Mouse (Mus musculus): ENCODE measurements around the gene Cyp2w1.
"Not testable (repeated sequence)": the region's sequence is repeated elsewhere in the genome, so short reads cannot be mapped to it uniquely, and the experiment has no call there.

Cyp2w1 gene

GRCm38 (mm10) chr5:139326986-139327633 lies 25.3 kb upstream of the Cyp2w1 start:
- TF ChIP-seq POU5F1 (IDR thresholded peaks at IDR 0.05; ENCODE audit: borderline replicate concordance, low read length) (no peak), NANOG (IDR thresholded peaks at IDR 0.05; ENCODE audit: borderline replicate concordance, low read length) (no peak), CTCF (conservative IDR thresholded peaks at IDR 0.05; ENCODE audit: low read length) (no peak)
- Histone ChIP-seq H3K36me3 (ENCODE audit: insufficient read depth, low read length) (peaks cover 12% of the 10 kb centered on the region), H3K4me1 (replicated peaks; ENCODE audit: low read depth, low read length) (peaks cover 78% of the 10 kb centered on the region), H3K4me3 (replicated peaks; ENCODE audit: low read length) (no peak overlapping the region), H3K27me3 (ENCODE audit: insufficient read depth, low read length) (peaks cover 22% of the 10 kb centered on the region), H3K9me3 (ENCODE audit: low read length) (no peaks in the 10 kb centered on the region)

- no peak for TF ChIP-seq CTCF (conservative IDR thresholded peaks at IDR 0.05; ENCODE audit: low read length)
- TF ChIP-seq NANOG (IDR thresholded peaks at IDR 0.05; ENCODE audit: borderline replicate concordance, low read length), result no peak
- TF ChIP-seq POU5F1 (IDR thresholded peaks at IDR 0.05; ENCODE audit: borderline replicate concordance, low read length), result no peak
- H3K4me1 ChIP-seq (replicated peaks; ENCODE audit: low read depth, low read length), result peaks cover 78% of the 10 kb centered on the region
These were observed 24.8 kb upstream of the Cyp2w1 start for GRCm38 (mm10) chr5:139327634-139328020.

GRCm38 (mm10) chr5:139330766-139331165 lies 21.7 kb upstream of the Cyp2w1 start:
- Histone ChIP-seq H3K27me3 (ENCODE audit: insufficient read depth, low read length) (0 out of 2 replicates have a peak, but pooled peaks cover 3% of the 10 kb centered on the region), H3K36me3 (ENCODE audit: insufficient read depth, low read length) (no peaks in the 10 kb centered on the region), H3K4me1 (replicated peaks; ENCODE audit: low read depth, low read length) (peaks cover 69% of the 10 kb centered on the region), H3K4me3 (replicated peaks; ENCODE audit: low read length) (no peak overlapping the region), H3K9me3 (ENCODE audit: low read length) (no peaks in the 10 kb centered on the region)
- TF ChIP-seq POU5F1 (IDR thresholded peaks at IDR 0.05; ENCODE audit: borderline replicate concordance, low read length) (no peak), CTCF (conservative IDR thresholded peaks at IDR 0.05; ENCODE audit: low read length) (no peak), NANOG (IDR thresholded peaks at IDR 0.05; ENCODE audit: borderline replicate concordance, low read length) (no peak)

More at GRCm38 (mm10) chr5:139327634-139328020, 24.8 kb upstream of the Cyp2w1 start:
- peaks cover 22% of the 10 kb centered on the region for H3K27me3 ChIP-seq (ENCODE audit: insufficient read depth, low read length)
- H3K36me3 ChIP-seq (ENCODE audit: insufficient read depth, low read length), result peaks cover 7% of the 10 kb centered on the region
- no peak overlapping the region for H3K4me3 ChIP-seq (replicated peaks; ENCODE audit: low read length)
- H3K9me3 ChIP-seq (ENCODE audit: low read length), result no peaks in the 10 kb centered on the region

- no peak overlapping the region for H3K4me3 ChIP-seq (replicated peaks; ENCODE audit: low read length)
- H3K36me3 ChIP-seq (ENCODE audit: insufficient read depth, low read length), result peaks cover 7% of the 10 kb centered on the region
- TF ChIP-seq NANOG (IDR thresholded peaks at IDR 0.05; ENCODE audit: borderline replicate concordance, low read length), result no peak
- TF ChIP-seq CTCF (conservative IDR thresholded peaks at IDR 0.05; ENCODE audit: low read length), result peak; percentile 100
- peaks cover 65% of the 10 kb centered on the region for H3K4me1 ChIP-seq (replicated peaks; ENCODE audit: low read depth, low read length)
- no peaks in the 10 kb centered on the region for H3K9me3 ChIP-seq (ENCODE audit: low read length)
- 0 out of 2 replicates have a peak, but pooled peaks cover 3% of the 10 kb centered on the region for H3K27me3 ChIP-seq (ENCODE audit: insufficient read depth, low read length)
These were observed 20.7 kb upstream of the Cyp2w1 start for GRCm38 (mm10) chr5:139331742-139332141.

GRCm38 (mm10) chr5:139332590-139333272 lies 19.7 kb upstream of the Cyp2w1 start:
- Histone ChIP-seq H3K9me3 (ENCODE audit: low read length) (no peaks in the 10 kb centered on the region), H3K4me1 (replicated peaks; ENCODE audit: low read depth, low read length) (peaks cover 62% of the 10 kb centered on the region), H3K4me3 (replicated peaks; ENCODE audit: low read length) (no peak overlapping the region), H3K27me3 (ENCODE audit: insufficient read depth, low read length) (0 out of 2 replicates have a peak, but pooled peaks cover 3% of the 10 kb centered on the region), H3K36me3 (ENCODE audit: insufficient read depth, low read length) (peaks cover 15% of the 10 kb centered on the region)
- no peak for TF ChIP-seq CTCF (conservative IDR thresholded peaks at IDR 0.05; ENCODE audit: low read length)
- no peak for TF ChIP-seq POU5F1 (IDR thresholded peaks at IDR 0.05; ENCODE audit: borderline replicate concordance, low read length)
- TF ChIP-seq NANOG (IDR thresholded peaks at IDR 0.05; ENCODE audit: borderline replicate concordance, low read length), result no peak

GRCm38 (mm10) chr5:139333301-139334013 lies 19.0 kb upstream of the Cyp2w1 start:
- Histone ChIP-seq H3K36me3 (ENCODE audit: insufficient read depth, low read length) (peaks cover 22% of the 10 kb centered on the region), H3K27me3 (ENCODE audit: insufficient read depth, low read length) (0 out of 2 replicates have a peak, but pooled peaks cover 3% of the 10 kb centered on the region), H3K9me3 (ENCODE audit: low read length) (no peaks in the 10 kb centered on the region), H3K4me1 (replicated peaks; ENCODE audit: low read depth, low read length) (peaks cover 67% of the 10 kb centered on the region), H3K4me3 (replicated peaks; ENCODE audit: low read length) (no peak overlapping the region)
- TF ChIP-seq CTCF (conservative IDR thresholded peaks at IDR 0.05; ENCODE audit: low read length), result peak; percentile 23
- TF ChIP-seq POU5F1 (IDR thresholded peaks at IDR 0.05; ENCODE audit: borderline replicate concordance, low read length), result no peak

GRCm38 (mm10) chr5:139334394-139334793 lies 18.0 kb upstream of the Cyp2w1 start:
- not testable (repeated sequence) for H3K27me3 ChIP-seq (ENCODE audit: insufficient read depth, low read length); H3K4me3 ChIP-seq (replicated peaks; ENCODE audit: low read length); H3K9me3 ChIP-seq (ENCODE audit: low read length)
- H3K4me1 ChIP-seq (replicated peaks; ENCODE audit: low read depth, low read length), result peaks cover 74% of the 10 kb centered on the region
- peaks cover 30% of the 10 kb centered on the region for H3K36me3 ChIP-seq (ENCODE audit: insufficient read depth, low read length)
- peak; percentile 26 for TF ChIP-seq CTCF (conservative IDR thresholded peaks at IDR 0.05; ENCODE audit: low read length)

GRCm38 (mm10) chr5:139335634-139336033 lies 16.8 kb upstream of the Cyp2w1 start:
- Histone ChIP-seq H3K36me3 (ENCODE audit: insufficient read depth, low read length) (peaks cover 42% of the 10 kb centered on the region), H3K9me3 (ENCODE audit: low read length) (no peaks in the 10 kb centered on the region), H3K4me1 (replicated peaks; ENCODE audit: low read depth, low read length) (peaks cover 76% of the 10 kb centered on the region), H3K27me3 (ENCODE audit: insufficient read depth, low read length) (no peaks in the 10 kb centered on the region), H3K4me3 (replicated peaks; ENCODE audit: low read length) (no peak overlapping the region)
- TF ChIP-seq NANOG (IDR thresholded peaks at IDR 0.05; ENCODE audit: borderline replicate concordance, low read length), result no peak
- TF ChIP-seq POU5F1 (IDR thresholded peaks at IDR 0.05; ENCODE audit: borderline replicate concordance, low read length), result no peak
- TF ChIP-seq CTCF (conservative IDR thresholded peaks at IDR 0.05; ENCODE audit: low read length), result no peak
